Mouse (Mus musculus): Measurements from ENCODE around the gene Akap2. TPM values are rescaled to one million over a fixed set of nuclear protein-coding genes. Genes with fewer than 3 reads are reported as not detected.

Gene Akap2
- polyA plus RNA-seq, 1 experiment from 2014 or later: 5.6 TPM

DNA sequence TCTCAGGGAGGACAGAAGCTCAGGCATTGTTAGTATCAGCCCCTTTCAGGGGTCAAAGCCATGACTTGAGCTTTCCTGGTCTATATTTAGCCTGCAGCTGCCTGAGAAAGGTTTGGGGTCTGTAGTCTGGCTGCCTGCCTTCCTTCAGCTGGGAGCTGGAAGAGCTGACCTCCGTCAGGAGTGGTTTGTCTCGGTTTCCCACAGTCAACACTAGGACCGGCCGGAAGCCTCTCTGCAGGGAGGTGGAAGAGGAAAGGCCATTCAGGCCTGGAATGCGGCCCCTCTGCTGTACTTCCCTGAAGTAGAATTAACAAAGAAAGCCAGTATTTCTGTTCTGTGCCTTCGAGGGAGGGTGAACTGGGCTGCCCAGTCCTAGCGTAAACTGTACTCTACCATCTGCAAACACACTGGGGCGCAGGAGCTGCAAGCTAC is 129.6 kb downstream of the Akap2 start:
- Histone ChIP-seq H3K4me1 (replicated peaks; ENCODE audit: control insufficient read depth, insufficient read depth, low read length) (peaks cover 9% of the 10 kb centered on the region), H3K27me3 (replicated peaks; ENCODE audit: control insufficient read depth, insufficient read depth, low read length) (no peaks in the 10 kb centered on the region), H3K4me2 (peak overlapping the region; percentile 36), H3K36me3 (ENCODE audit: control insufficient read depth, insufficient read depth, low read length) (no peaks in the 10 kb centered on the region), H3K9ac (ENCODE audit: low read depth, low read length) (no peak overlapping the region), H3K4me3 (ENCODE audit: low read depth, low read length) (no peak overlapping the region), H3K27ac (ENCODE audit: low read depth, low read length) (peak overlapping the region; percentile 50; the same call in 1 of the 2 replicates), H3K9me3 (ENCODE audit: control insufficient read depth, low read length) (no peaks in the 10 kb centered on the region)
- no peak; the same call in 1 of the 2 replicates for ATAC-seq (replicated peaks; ENCODE audit: low FRiP score)
- DNase-seq (ENCODE audit: low spot score): no peak
- 39% methylated on average over 8 of the region's 8 CpGs for WGBS

- Histone ChIP-seq H3K9me3 (ENCODE audit: control insufficient read depth, low read length) (no peaks in the 10 kb centered on the region), H3K36me3 (ENCODE audit: control insufficient read depth, insufficient read depth, low read length) (no peaks in the 10 kb centered on the region), H3K4me2 (peak overlapping the region; percentile 36), H3K4me1 (replicated peaks; ENCODE audit: control insufficient read depth, insufficient read depth, low read length) (peaks cover 9% of the 10 kb centered on the region), H3K27ac (ENCODE audit: low read depth, low read length) (peak overlapping the region; percentile 50; the same call in 1 of the 2 replicates), H3K27me3 (replicated peaks; ENCODE audit: control insufficient read depth, insufficient read depth, low read length) (no peaks in the 10 kb centered on the region), H3K9ac (ENCODE audit: low read depth, low read length) (no peak overlapping the region), H3K4me3 (ENCODE audit: low read depth, low read length) (no peak overlapping the region)
- 87% methylated on average over 3 of the region's 3 CpGs for WGBS
- ATAC-seq (replicated peaks; ENCODE audit: low FRiP score) (no peak), DNase-seq (ENCODE audit: low spot score) (no peak)
Measured at GRCm38 (mm10) chr4:57847676-57848075, 130.2 kb downstream of the Akap2 start.

GRCm38 (mm10) chr4:57849465-57849864 is 132.0 kb downstream of the Akap2 start:
- no peak for ATAC-seq (replicated peaks; ENCODE audit: low FRiP score)
- no peaks in the 10 kb centered on the region for H3K9me3 ChIP-seq (ENCODE audit: control insufficient read depth, low read length)
- H3K4me2 ChIP-seq: no peak overlapping the region
- H3K9ac ChIP-seq (ENCODE audit: low read depth, low read length): no peak overlapping the region
- 44% methylated on average over 6 of the region's 6 CpGs for WGBS
- no peak overlapping the region for H3K27ac ChIP-seq (ENCODE audit: low read depth, low read length)
- no peaks in the 10 kb centered on the region for H3K36me3 ChIP-seq (ENCODE audit: control insufficient read depth, insufficient read depth, low read length)
- H3K4me3 ChIP-seq (ENCODE audit: low read depth, low read length): no peak overlapping the region
- no peak for DNase-seq (ENCODE audit: low spot score)
- peaks cover 9% of the 10 kb centered on the region for H3K4me1 ChIP-seq (replicated peaks; ENCODE audit: control insufficient read depth, insufficient read depth, low read length)
- no peaks in the 10 kb centered on the region for H3K27me3 ChIP-seq (replicated peaks; ENCODE audit: control insufficient read depth, insufficient read depth, low read length)

DNA sequence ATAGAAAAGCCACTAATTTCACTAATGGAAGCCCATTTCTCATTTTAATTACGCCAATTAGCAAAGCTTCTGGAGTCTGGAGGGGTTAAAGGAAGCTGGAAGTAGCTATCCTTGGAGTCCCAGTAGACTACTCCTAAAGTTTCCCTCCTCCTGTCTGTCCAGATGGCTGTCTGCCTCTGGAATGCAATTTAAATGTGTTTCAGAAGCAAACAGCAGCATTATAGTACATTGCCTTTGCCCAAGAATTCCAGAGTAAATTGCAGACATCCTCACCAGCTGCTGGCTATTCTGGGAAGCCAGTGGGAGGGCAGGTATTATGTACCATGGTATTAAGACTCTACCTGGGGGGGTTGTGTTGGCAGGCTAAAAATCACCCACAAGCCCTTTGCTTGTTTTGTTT is 134.3 kb downstream of the Akap2 start:
- Histone ChIP-seq H3K9ac (ENCODE audit: low read depth, low read length) (no peak overlapping the region), H3K4me3 (ENCODE audit: low read depth, low read length) (no peak overlapping the region), H3K4me1 (replicated peaks; ENCODE audit: control insufficient read depth, insufficient read depth, low read length) (peaks cover 8% of the 10 kb centered on the region), H3K27ac (ENCODE audit: low read depth, low read length) (no peak overlapping the region), H3K27me3 (replicated peaks; ENCODE audit: control insufficient read depth, insufficient read depth, low read length) (no peaks in the 10 kb centered on the region), H3K9me3 (ENCODE audit: control insufficient read depth, low read length) (no peaks in the 10 kb centered on the region), H3K36me3 (ENCODE audit: control insufficient read depth, insufficient read depth, low read length) (peaks cover 4% of the 10 kb centered on the region; the same call in 1 of the 2 replicates), H3K4me2 (no peak overlapping the region)
- DNase-seq (ENCODE audit: low spot score) (no peak), ATAC-seq (replicated peaks; ENCODE audit: low FRiP score) (no peak)
- 86% methylated on average over 1 of the region's 1 CpGs for WGBS

GRCm38 (mm10) chr4:57852461-57853040 is 135.1 kb downstream of the Akap2 start:
- Histone ChIP-seq H3K9me3 (ENCODE audit: control insufficient read depth, low read length) (no peaks in the 10 kb centered on the region), H3K4me3 (ENCODE audit: low read depth, low read length) (no peak overlapping the region), H3K27me3 (replicated peaks; ENCODE audit: control insufficient read depth, insufficient read depth, low read length) (no peaks in the 10 kb centered on the region), H3K4me1 (replicated peaks; ENCODE audit: control insufficient read depth, insufficient read depth, low read length) (peaks cover 2% of the 10 kb centered on the region), H3K36me3 (ENCODE audit: control insufficient read depth, insufficient read depth, low read length) (peaks cover 7% of the 10 kb centered on the region; the same call in 1 of the 2 replicates), H3K4me2 (no peak overlapping the region), H3K27ac (ENCODE audit: low read depth, low read length) (no peak overlapping the region), H3K9ac (ENCODE audit: low read depth, low read length) (no peak overlapping the region)
- DNase-seq (ENCODE audit: low spot score) (no peak), ATAC-seq (replicated peaks; ENCODE audit: low FRiP score) (no peak)
- WGBS: 35% methylated on average over 9 of the region's 9 CpGs

GRCm38 (mm10) chr4:57854181-57854580 is 136.7 kb downstream of the Akap2 start:
- Histone ChIP-seq H3K9ac (ENCODE audit: low read depth, low read length) (no peak overlapping the region), H3K36me3 (ENCODE audit: control insufficient read depth, insufficient read depth, low read length) (peaks cover 7% of the 10 kb centered on the region; the same call in 1 of the 2 replicates)
- 86% methylated on average over 6 of the region's 6 CpGs for WGBS

DNA sequence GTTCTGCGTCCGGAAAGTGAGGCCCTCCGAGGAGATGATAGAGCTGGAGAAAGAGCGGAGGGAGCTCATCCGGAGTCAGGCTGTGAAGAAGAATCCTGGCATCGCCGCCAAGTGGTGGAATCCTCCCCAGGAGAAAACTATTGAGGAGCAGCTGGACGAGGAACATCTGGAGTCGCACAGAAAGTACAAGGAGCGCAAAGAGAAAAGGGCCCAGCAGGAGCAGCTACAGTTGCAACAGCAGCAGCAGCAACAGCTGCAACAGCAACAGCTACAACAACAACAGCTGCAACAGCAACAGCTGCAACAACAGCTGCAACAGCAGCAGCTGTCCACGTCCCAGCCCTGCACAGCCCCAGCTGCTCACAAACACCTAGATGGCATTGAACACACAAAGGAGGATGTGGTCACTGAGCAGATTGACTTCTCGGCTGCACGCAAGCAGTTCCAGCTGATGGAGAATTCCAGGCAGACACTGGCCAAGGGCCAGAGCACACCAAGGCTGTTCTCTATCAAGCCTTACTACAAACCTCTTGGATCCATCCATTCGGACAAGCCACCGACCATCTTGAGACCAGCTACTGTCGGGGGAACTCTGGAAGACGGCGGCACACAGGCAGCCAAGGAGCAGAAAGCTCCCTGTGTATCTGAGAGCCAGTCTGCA is 138.0 kb downstream of the Akap2 start:
- H3K9me3 ChIP-seq (ENCODE audit: control insufficient read depth, low read length): no peaks in the 10 kb centered on the region
- ATAC-seq (replicated peaks; ENCODE audit: low FRiP score) (no peak), DNase-seq (ENCODE audit: low spot score) (no peak)
- no peaks in the 10 kb centered on the region for H3K27me3 ChIP-seq (replicated peaks; ENCODE audit: control insufficient read depth, insufficient read depth, low read length)
- H3K36me3 ChIP-seq (ENCODE audit: control insufficient read depth, insufficient read depth, low read length): peaks cover 7% of the 10 kb centered on the region; the same call in 1 of the 2 replicates
- no peak overlapping the region for H3K27ac ChIP-seq (ENCODE audit: low read depth, low read length)
- no peaks in the 10 kb centered on the region for H3K4me1 ChIP-seq (replicated peaks; ENCODE audit: control insufficient read depth, insufficient read depth, low read length)
- H3K4me3 ChIP-seq (ENCODE audit: low read depth, low read length): no peak overlapping the region
- H3K9ac ChIP-seq (ENCODE audit: low read depth, low read length): no peak overlapping the region
- H3K4me2 ChIP-seq: no peak overlapping the region
- 81% methylated on average over 18 of the region's 18 CpGs for WGBS

More at GRCm38 (mm10) chr4:57854181-57854580, 136.7 kb downstream of the Akap2 start:
- H3K9me3 ChIP-seq (ENCODE audit: control insufficient read depth, low read length): no peaks in the 10 kb centered on the region
- no peak overlapping the region for H3K4me3 ChIP-seq (ENCODE audit: low read depth, low read length)
- H3K4me1 ChIP-seq (replicated peaks; ENCODE audit: control insufficient read depth, insufficient read depth, low read length): no peaks in the 10 kb centered on the region
- H3K4me2 ChIP-seq: no peak overlapping the region
- DNase-seq (ENCODE audit: low spot score) (no peak), ATAC-seq (replicated peaks; ENCODE audit: low FRiP score) (no peak)
- no peaks in the 10 kb centered on the region for H3K27me3 ChIP-seq (replicated peaks; ENCODE audit: control insufficient read depth, insufficient read depth, low read length)
- H3K27ac ChIP-seq (ENCODE audit: low read depth, low read length): no peak overlapping the region

GRCm38 (mm10) chr4:57856673-57857072 is 139.2 kb downstream of the Akap2 start:
- no peak overlapping the region for H3K9ac ChIP-seq (ENCODE audit: low read depth, low read length)
- H3K27ac ChIP-seq (ENCODE audit: low read depth, low read length): no peak overlapping the region
- no peak for DNase-seq (ENCODE audit: low spot score)
- ATAC-seq (replicated peaks; ENCODE audit: low FRiP score): no peak
- no peaks in the 10 kb centered on the region for H3K27me3 ChIP-seq (replicated peaks; ENCODE audit: control insufficient read depth, insufficient read depth, low read length)
- no peak overlapping the region for H3K4me2 ChIP-seq
- H3K4me3 ChIP-seq (ENCODE audit: low read depth, low read length): no peak overlapping the region
- H3K36me3 ChIP-seq (ENCODE audit: control insufficient read depth, insufficient read depth, low read length): peaks cover 7% of the 10 kb centered on the region; the same call in 1 of the 2 replicates
- WGBS: 91% methylated on average over 10 of the region's 10 CpGs
- no peaks in the 10 kb centered on the region for H3K4me1 ChIP-seq (replicated peaks; ENCODE audit: control insufficient read depth, insufficient read depth, low read length)
- no peaks in the 10 kb centered on the region for H3K9me3 ChIP-seq (ENCODE audit: control insufficient read depth, low read length)

DNA sequence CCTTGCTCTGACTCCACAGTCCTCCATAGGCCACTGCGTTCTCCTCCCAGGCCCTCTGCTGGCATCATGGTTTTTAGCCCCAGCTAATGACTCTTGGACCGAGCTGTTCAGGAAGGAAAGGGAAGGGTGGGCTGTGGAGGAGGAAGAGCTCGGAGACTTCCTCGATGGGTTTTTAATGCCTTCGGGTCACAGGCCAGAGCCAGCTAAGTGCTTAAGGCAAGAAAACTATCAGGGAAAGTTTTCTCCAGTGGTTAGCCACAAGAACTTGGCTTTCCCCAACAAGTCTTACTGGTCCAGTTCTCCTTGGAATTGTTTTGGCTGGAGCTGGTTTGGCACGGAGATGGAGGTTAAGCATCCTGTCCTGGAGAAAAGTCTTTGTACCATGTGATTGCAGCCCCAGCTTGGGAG is 142.8 kb downstream of the Akap2 start:
- Histone ChIP-seq H3K9me3 (ENCODE audit: control insufficient read depth, low read length) (no peaks in the 10 kb centered on the region), H3K9ac (ENCODE audit: low read depth, low read length) (no peak overlapping the region), H3K36me3 (ENCODE audit: control insufficient read depth, insufficient read depth, low read length) (peaks cover 7% of the 10 kb centered on the region; the same call in 1 of the 2 replicates), H3K27ac (ENCODE audit: low read depth, low read length) (no peak overlapping the region), H3K4me1 (replicated peaks; ENCODE audit: control insufficient read depth, insufficient read depth, low read length) (no peaks in the 10 kb centered on the region), H3K4me2 (no peak overlapping the region), H3K27me3 (replicated peaks; ENCODE audit: control insufficient read depth, insufficient read depth, low read length) (no peaks in the 10 kb centered on the region), H3K4me3 (ENCODE audit: low read depth, low read length) (no peak overlapping the region)
- 63% methylated on average over 6 of the region's 6 CpGs for WGBS
- DNase-seq (ENCODE audit: low spot score) (no peak), ATAC-seq (replicated peaks; ENCODE audit: low FRiP score) (no peak)

Data from liver, embryonic 11.5 days (tissue).